Mouse (Mus musculus): ENCODE data around the gene Rac2. TPM values are rescaled to one million over a fixed set of nuclear protein-coding genes. Genes with fewer than 3 reads are reported as not detected.

The Rac2 gene
- polyA plus RNA-seq (2015; fragmentation: Nextera tagmentation; extraction: Ambion mirVana) = 6.4 and 8.8 TPM in 2 replicates

DNA sequence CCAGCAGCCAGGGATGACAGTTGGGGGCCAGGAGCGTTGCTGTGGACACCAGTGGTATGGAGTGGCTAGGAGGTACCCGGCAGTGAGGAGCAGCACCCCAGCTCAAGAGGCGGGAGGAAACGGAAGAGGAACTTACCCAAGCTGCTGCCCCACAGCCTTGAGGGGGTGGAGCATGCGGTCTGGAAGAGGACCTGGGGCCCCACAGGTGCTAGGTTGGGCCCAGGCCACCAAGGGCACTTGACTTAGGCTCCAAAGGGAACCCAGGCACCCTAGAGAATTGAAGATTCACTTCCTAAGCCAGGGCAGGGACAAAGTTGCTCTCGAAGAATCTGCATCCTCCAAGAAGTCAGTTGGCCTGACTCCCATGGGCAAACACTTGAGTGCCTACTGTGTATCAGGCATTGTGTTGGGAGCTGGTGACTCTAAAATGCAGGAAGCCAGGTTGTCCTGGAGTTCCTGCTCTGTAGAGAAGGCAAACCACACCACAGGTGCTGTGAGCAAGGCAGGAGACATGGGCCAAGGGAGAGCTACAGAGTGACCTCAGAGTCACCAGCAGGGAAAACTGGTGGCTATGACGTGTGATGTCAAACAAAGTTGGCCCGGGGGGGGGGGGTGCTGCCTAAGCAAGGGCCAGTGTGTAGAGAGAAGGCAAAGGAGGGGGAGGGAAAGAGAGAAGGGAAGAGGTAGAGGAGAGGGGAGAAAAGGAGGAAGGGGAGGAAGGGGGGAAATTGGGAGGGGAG is at the start of gene Rac2:
Rac2 (minus strand) TSS at position 126 of the 740 bp plus-strand sequence.
- Histone ChIP-seq H3K27me3 (peaks cover 3% of the 10 kb centered on the region; the same call in 1 of the 2 replicates), H3K27ac (replicated peaks) (no peak within 1 kb of the TSS), H3K4me1 (replicated peaks) (no peaks in the 10 kb centered on the region), H3K4me3 (no peak within 1 kb of the TSS), H3K9ac (no peak within 1 kb of the TSS), H3K4me2 (no peak within 1 kb of the TSS), H3K36me3 (no peaks in the 10 kb centered on the region), H3K9me3 (no peaks in the 10 kb centered on the region)
- no peak for ATAC-seq (ENCODE audit: low read depth)
- 88% methylated on average over 8 of the region's 8 CpGs for WGBS

- WGBS = 87% methylated on average over 2 of the region's 2 CpGs
- no peak for ATAC-seq (ENCODE audit: low read depth)
- H3K4me1 ChIP-seq (replicated peaks) = no peaks in the 10 kb centered on the region
- H3K9me3 ChIP-seq = no peaks in the 10 kb centered on the region
- H3K27me3 ChIP-seq = peaks cover 3% of the 10 kb centered on the region; the same call in 1 of the 2 replicates
- no peak overlapping the region for H3K9ac ChIP-seq
- no peak overlapping the region for H3K4me2 ChIP-seq
- H3K4me3 ChIP-seq = no peak overlapping the region
- H3K27ac ChIP-seq (replicated peaks) = no peak overlapping the region
- no peaks in the 10 kb centered on the region for H3K36me3 ChIP-seq
Observed at GRCm38 (mm10) chr15:78616973-78617372, 44.4 kb upstream of the Rac2 start.

- ATAC-seq (ENCODE audit: low read depth) = no peak
- Histone ChIP-seq H3K4me2 (no peak overlapping the region), H3K27ac (replicated peaks) (no peak overlapping the region), H3K36me3 (no peaks in the 10 kb centered on the region), H3K4me3 (no peak overlapping the region), H3K9ac (no peak overlapping the region), H3K27me3 (no peaks in the 10 kb centered on the region), H3K4me1 (replicated peaks) (peaks cover 10% of the 10 kb centered on the region), H3K9me3 (no peaks in the 10 kb centered on the region)
- 90% methylated on average over 7 of the region's 7 CpGs for WGBS
Observed at GRCm38 (mm10) chr15:78614536-78614935, 42.0 kb upstream of the Rac2 start.

GRCm38 (mm10) chr15:78610705-78611462 is 38.3 kb upstream of the Rac2 start:
- Histone ChIP-seq H3K4me3 (no peak overlapping the region), H3K36me3 (no peaks in the 10 kb centered on the region), H3K9ac (peak overlapping the region; percentile 34; the same call in 1 of the 2 replicates), H3K27me3 (no peaks in the 10 kb centered on the region), H3K4me1 (replicated peaks) (peaks cover 10% of the 10 kb centered on the region), H3K4me2 (no peak overlapping the region), H3K27ac (replicated peaks) (peak overlapping the region; percentile 23; the same call in 1 of the 2 replicates), H3K9me3 (no peaks in the 10 kb centered on the region)
- no peak for ATAC-seq (ENCODE audit: low read depth)
- 37% methylated on average over 12 of the region's 12 CpGs for WGBS

GRCm38 (mm10) chr15:78607463-78607862 is 34.9 kb upstream of the Rac2 start:
- H3K27ac ChIP-seq (replicated peaks) = no peak overlapping the region
- 80% methylated on average over 4 of the region's 4 CpGs for WGBS
- no peak overlapping the region for H3K4me2 ChIP-seq
- no peak for ATAC-seq (ENCODE audit: low read depth)
- no peaks in the 10 kb centered on the region for H3K9me3 ChIP-seq
- no peak overlapping the region for H3K9ac ChIP-seq
- peaks cover 10% of the 10 kb centered on the region for H3K4me1 ChIP-seq (replicated peaks)
- no peaks in the 10 kb centered on the region for H3K36me3 ChIP-seq
- no peaks in the 10 kb centered on the region for H3K27me3 ChIP-seq
- H3K4me3 ChIP-seq = no peak overlapping the region

GRCm38 (mm10) chr15:78606059-78606458 is 33.5 kb upstream of the Rac2 start:
- no peak overlapping the region for H3K4me3 ChIP-seq
- WGBS = 84% methylated on average over 6 of the region's 6 CpGs
- no peak for ATAC-seq (ENCODE audit: low read depth)
- no peaks in the 10 kb centered on the region for H3K27me3 ChIP-seq
- H3K36me3 ChIP-seq = no peaks in the 10 kb centered on the region
- H3K9ac ChIP-seq = no peak overlapping the region
- no peaks in the 10 kb centered on the region for H3K9me3 ChIP-seq
- H3K27ac ChIP-seq (replicated peaks) = no peak overlapping the region
- peaks cover 6% of the 10 kb centered on the region for H3K4me1 ChIP-seq (replicated peaks)
- H3K4me2 ChIP-seq = no peak overlapping the region

GRCm38 (mm10) chr15:78605371-78605791 is 32.8 kb upstream of the Rac2 start:
- H3K9me3 ChIP-seq = no peaks in the 10 kb centered on the region
- no peaks in the 10 kb centered on the region for H3K36me3 ChIP-seq
- no peak overlapping the region for H3K4me2 ChIP-seq
- no peaks in the 10 kb centered on the region for H3K27me3 ChIP-seq
- no peak overlapping the region for H3K27ac ChIP-seq (replicated peaks)
- no peak overlapping the region for H3K9ac ChIP-seq
- H3K4me1 ChIP-seq (replicated peaks) = no peaks in the 10 kb centered on the region; the same call in 1 of the 2 replicates
- ATAC-seq (ENCODE audit: low read depth) = no peak
- no peak overlapping the region for H3K4me3 ChIP-seq
- WGBS = 61% methylated on average over 3 of the region's 3 CpGs

- Histone ChIP-seq H3K36me3 (no peaks in the 10 kb centered on the region), H3K9me3 (no peaks in the 10 kb centered on the region), H3K27ac (replicated peaks) (no peak overlapping the region), H3K9ac (no peak overlapping the region), H3K4me3 (no peak overlapping the region), H3K4me1 (replicated peaks) (no peaks in the 10 kb centered on the region; the same call in 1 of the 2 replicates), H3K27me3 (no peaks in the 10 kb centered on the region), H3K4me2 (no peak overlapping the region)
- no peak for ATAC-seq (ENCODE audit: low read depth)
- 77% methylated on average over 6 of the region's 6 CpGs for WGBS
Observed at GRCm38 (mm10) chr15:78604255-78604654, 31.7 kb upstream of the Rac2 start.

DNA sequence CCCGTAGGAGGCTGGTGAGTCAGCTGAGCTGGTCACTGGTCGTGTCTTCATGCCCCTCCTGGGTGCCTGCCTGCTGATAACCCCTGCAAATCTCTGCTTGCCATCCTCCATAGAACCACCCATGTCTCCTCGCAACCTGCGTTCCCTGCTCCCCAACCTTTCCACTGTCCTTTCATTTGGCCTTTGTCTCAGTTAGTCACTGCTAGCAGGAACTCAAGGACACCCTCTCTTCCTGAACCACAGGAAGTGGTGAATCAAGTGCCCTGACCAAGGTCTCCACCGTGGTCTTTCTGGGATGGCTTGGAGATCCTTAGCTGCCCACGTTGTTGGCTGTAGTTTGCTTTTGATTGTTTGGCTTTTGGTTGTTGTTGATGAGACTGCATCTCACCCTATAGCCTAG is 28.6 kb upstream of the Rac2 start:
- H3K4me1 ChIP-seq (replicated peaks) = no peaks in the 10 kb centered on the region; the same call in 1 of the 2 replicates
- WGBS = 80% methylated on average over 6 of the region's 6 CpGs
- H3K27me3 ChIP-seq = no peaks in the 10 kb centered on the region
- H3K9me3 ChIP-seq = no peaks in the 10 kb centered on the region
- H3K36me3 ChIP-seq = no peaks in the 10 kb centered on the region
- ATAC-seq (ENCODE audit: low read depth) = no peak
- no peak overlapping the region for H3K27ac ChIP-seq (replicated peaks)
- no peak overlapping the region for H3K4me3 ChIP-seq
- H3K9ac ChIP-seq = no peak overlapping the region
- no peak overlapping the region for H3K4me2 ChIP-seq

- H3K27me3 ChIP-seq = no peaks in the 10 kb centered on the region
- H3K4me3 ChIP-seq = no peak overlapping the region
- no peak overlapping the region for H3K9ac ChIP-seq
- no peak overlapping the region for H3K4me2 ChIP-seq
- H3K4me1 ChIP-seq (replicated peaks) = no peaks in the 10 kb centered on the region
- H3K9me3 ChIP-seq = no peaks in the 10 kb centered on the region
- WGBS = 83% methylated on average over 13 of the region's 13 CpGs
- ATAC-seq (ENCODE audit: low read depth) = no peak
- no peaks in the 10 kb centered on the region for H3K36me3 ChIP-seq
- no peak overlapping the region for H3K27ac ChIP-seq (replicated peaks)
Observed at GRCm38 (mm10) chr15:78599529-78600193, 27.1 kb upstream of the Rac2 start.

DNA sequence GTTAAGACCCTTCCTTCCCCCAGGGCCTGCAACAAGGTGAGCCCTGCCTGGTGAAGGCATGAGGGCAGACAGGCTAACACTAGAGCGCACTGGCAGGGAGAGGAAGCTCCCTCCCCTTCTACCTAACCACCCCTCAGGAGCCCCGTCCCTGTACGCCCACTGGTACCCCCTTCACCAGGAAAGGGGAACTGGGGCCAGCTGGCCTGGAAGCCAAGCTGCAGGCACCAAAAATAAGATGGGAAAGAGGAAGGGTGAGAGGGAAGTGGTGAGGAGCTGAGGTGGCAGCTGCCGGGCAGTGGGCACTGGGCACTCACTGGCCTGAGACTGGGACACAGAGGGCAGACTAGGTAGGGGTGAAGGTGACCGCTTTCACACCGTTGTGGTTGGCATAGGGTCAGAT is 26.5 kb upstream of the Rac2 start:
- H3K4me2 ChIP-seq = no peak overlapping the region
- no peaks in the 10 kb centered on the region for H3K27me3 ChIP-seq
- ATAC-seq (ENCODE audit: low read depth) = no peak
- no peak overlapping the region for H3K4me3 ChIP-seq
- 87% methylated on average over 6 of the region's 6 CpGs for WGBS
- H3K4me1 ChIP-seq (replicated peaks) = no peaks in the 10 kb centered on the region
- H3K27ac ChIP-seq (replicated peaks) = no peak overlapping the region
- H3K36me3 ChIP-seq = no peaks in the 10 kb centered on the region
- peak overlapping the region; percentile 41; the same call in 1 of the 2 replicates for H3K9ac ChIP-seq
- no peaks in the 10 kb centered on the region for H3K9me3 ChIP-seq

- Histone ChIP-seq H3K4me1 (replicated peaks) (no peaks in the 10 kb centered on the region), H3K9ac (no peak overlapping the region), H3K27ac (replicated peaks) (no peak overlapping the region; the same call in 1 of the 2 replicates), H3K36me3 (no peaks in the 10 kb centered on the region), H3K9me3 (no peaks in the 10 kb centered on the region), H3K27me3 (no peaks in the 10 kb centered on the region), H3K4me2 (no peak overlapping the region), H3K4me3 (no peak overlapping the region)
- 54% methylated on average over 4 of the region's 4 CpGs for WGBS
- ATAC-seq (ENCODE audit: low read depth) = no peak
Observed at GRCm38 (mm10) chr15:78597729-78598128, 25.1 kb upstream of the Rac2 start.

All from neural tube, embryonic 13.5 days (tissue).